Mouse (Mus musculus) monocyte, adult 59 days (primary cell): Measurements from ENCODE around the gene D630003M21Rik. TPM values are rescaled to one million over a fixed set of nuclear protein-coding genes. Genes with fewer than 3 reads are reported as not detected.

Experiments
- total RNA-seq, 2 experiments: library from RNA; stranded (reverse); gene quantifications; one replicate each; pipeline ENCODE4 v1.2.4; 2023

The D630003M21Rik gene
- total RNA-seq = not detected

GRCm38 (mm10) chr2:158228670-158229502 lies at the start of gene D630003M21Rik:
Gene D630003M21Rik, minus strand, starts transcription at chr2:158229222.

GRCm38 (mm10) chr2:158258005-158258418 lies 29.0 kb upstream of the D630003M21Rik start, which contains the start of gene Bpi:
Gene Bpi, plus strand, starts transcription at chr2:158258094.

DNA sequence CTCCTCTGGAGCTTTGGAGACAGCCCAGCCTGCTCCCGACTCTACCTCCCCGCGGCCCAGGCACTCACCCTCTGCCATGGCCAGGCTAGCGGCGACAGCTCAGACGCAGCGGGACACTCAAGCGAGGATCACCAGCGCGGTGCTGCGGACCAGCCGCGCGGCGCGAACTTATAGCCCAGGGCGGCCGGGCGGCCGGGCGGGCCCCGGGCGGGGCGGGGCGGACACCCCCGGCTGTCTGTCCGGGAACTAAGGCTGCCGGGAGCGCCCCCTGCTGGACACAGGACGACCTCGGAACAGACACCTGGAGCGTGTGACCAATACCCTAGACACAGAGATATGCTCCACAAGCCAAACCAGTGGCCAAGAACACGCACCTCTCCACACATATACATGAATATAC lies 82.8 kb downstream of the D630003M21Rik start, which contains the start of gene Tgm2:
Tgm2 (minus strand) TSS at position 214 of the 400 bp plus-strand sequence.

Other genes with a start within 250 kb of the D630003M21Rik start
- gene Tti1, start 200.8 kb downstream of the D630003M21Rik start, total RNA-seq = 10 to 100 TPM; 18.9 to 24.8 TPM
- gene Rprd1b, start 200.7 kb downstream of the D630003M21Rik start, total RNA-seq = 10 to 100 TPM; 18.6 to 22.0 TPM
- 100 to 1,000 TPM; 196 to 225 TPM for gene Tgm2, start 82.8 kb downstream of the D630003M21Rik start, total RNA-seq
- gene Bpi, start 28.9 kb upstream of the D630003M21Rik start, total RNA-seq = not detected
- 1 to 10 TPM; 3.3 to 5.0 TPM for gene Lbp, start 77.3 kb upstream of the D630003M21Rik start, total RNA-seq
- gene Snhg11, start 146.4 kb upstream of the D630003M21Rik start, total RNA-seq = not detected
- 10 to 100 TPM; 61.3 to 63.8 TPM for gene Ralgapb, start 180.6 kb upstream of the D630003M21Rik start, total RNA-seq